Mouse (Mus musculus): ENCODE measurements around the gene Krt80.

DNA sequence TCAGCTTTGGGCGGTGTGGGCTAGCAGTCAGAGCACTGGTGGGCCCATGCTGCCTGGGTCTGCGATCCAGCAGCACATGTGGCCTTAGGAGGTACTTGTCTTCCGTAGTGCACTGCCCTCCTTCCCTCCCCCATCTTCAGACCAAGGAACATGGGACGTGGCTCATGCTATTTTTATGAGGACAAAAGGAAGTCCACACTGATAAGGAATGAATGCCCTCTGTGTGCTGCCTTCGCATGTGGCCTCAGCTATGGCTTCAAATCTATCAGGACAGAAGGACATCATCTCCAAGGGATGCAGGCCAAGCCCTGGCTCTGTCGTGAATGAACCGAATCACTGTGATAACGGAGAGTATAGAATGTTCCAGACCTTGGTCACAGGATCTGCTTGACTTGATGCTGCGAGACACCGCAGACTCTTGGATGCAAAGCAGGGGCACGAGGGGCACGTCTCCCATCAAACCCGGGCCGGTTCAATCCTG is 70.4 kb downstream of the Krt80 start:
- TF ChIP-seq CTCF (IDR thresholded peaks at IDR 0.05) (no peak), POLR2A (IDR thresholded peaks at IDR 0.05; ENCODE audit: insufficient read depth, low read depth, low read length) (peak; percentile 16; the same call in 1 of the 2 replicates), EP300 (IDR thresholded peaks at IDR 0.05; ENCODE audit: insufficient read depth, low read depth, low read length) (peak; percentile 67)

Data from heart, adult 2 months (tissue).